Mouse (Mus musculus): ENCODE data around the gene Tarbp1. TPM values are rescaled to one million over a fixed set of nuclear protein-coding genes. Genes with fewer than 3 reads are reported as not detected.

The Tarbp1 gene
- 1 to 10 TPM; 2.0 to 2.6 TPM for polyA plus RNA-seq (2017; shearing (Covaris generic))

GRCm38 (mm10) chr8:126474299-126475187 is at the start of gene Tarbp1:
TSS of gene Tarbp1 (minus strand) at chr8:126475065.
- peak; percentile 76 for ATAC-seq

GRCm38 (mm10) chr8:126524233-126524985 is 49.5 kb upstream of the Tarbp1 start:
- ATAC-seq = no peak

- ATAC-seq = no peak
Observed at GRCm38 (mm10) chr8:126523060-126523574, 48.3 kb upstream of the Tarbp1 start.

GRCm38 (mm10) chr8:126519447-126519975 is 44.6 kb upstream of the Tarbp1 start:
- ATAC-seq = no peak

- ATAC-seq = no peak
Observed at GRCm38 (mm10) chr8:126516620-126517577, 42.0 kb upstream of the Tarbp1 start.

- ATAC-seq = no peak
Observed at GRCm38 (mm10) chr8:126514011-126514964, 39.4 kb upstream of the Tarbp1 start.

- no peak for ATAC-seq
Observed at GRCm38 (mm10) chr8:126510866-126511265, 36.0 kb upstream of the Tarbp1 start.

GRCm38 (mm10) chr8:126509635-126510034 is 34.8 kb upstream of the Tarbp1 start:
- ATAC-seq = no peak

GRCm38 (mm10) chr8:126508871-126509586 is 34.2 kb upstream of the Tarbp1 start:
- no peak for ATAC-seq

- no peak for ATAC-seq
Observed at GRCm38 (mm10) chr8:126508221-126508620, 33.4 kb upstream of the Tarbp1 start.

GRCm38 (mm10) chr8:126504492-126505182 is 29.8 kb upstream of the Tarbp1 start:
- no peak for ATAC-seq

- ATAC-seq = no peak
Observed at GRCm38 (mm10) chr8:126502722-126503121, 27.9 kb upstream of the Tarbp1 start.

- no peak for ATAC-seq
Observed at GRCm38 (mm10) chr8:126499371-126499770, 24.5 kb upstream of the Tarbp1 start.

GRCm38 (mm10) chr8:126498465-126498864 is 23.6 kb upstream of the Tarbp1 start:
- no peak for ATAC-seq

GRCm38 (mm10) chr8:126497541-126498428 is 22.9 kb upstream of the Tarbp1 start:
- ATAC-seq = peak; percentile 100

- ATAC-seq = no peak
Observed at GRCm38 (mm10) chr8:126496915-126497314, 22.1 kb upstream of the Tarbp1 start.

- no peak for ATAC-seq
Observed at GRCm38 (mm10) chr8:126495461-126495860, 20.6 kb upstream of the Tarbp1 start.
